Mouse (Mus musculus) hindbrain, embryonic 13.5 days (tissue): ENCODE measurements around the gene Pold4. TPM values are rescaled to one million over a fixed set of nuclear protein-coding genes. Genes with fewer than 3 reads are reported as not detected.
A peak's percentile ranks its signal among the peaks of the same experiment; 100 is the strongest.

Experiments used
- ATAC-seq: fragments of 200-750 bp; cut with Nextera tagmentation; 2 replicates; pipeline ENCODE4 v1.8.0; 2017; ENCODE audit warnings: moderate TSS enrichment; ENCODE audit not compliant: low FRiP score
- H3K27ac ChIP-seq: fragments of 300-500 bp; sonication (generic); 2 replicates; pipeline ENCODE4 v1.5.1; 2015; ENCODE audit warnings: inconsistent platforms, mild to moderate bottlenecking, moderate library complexity
- H3K27me3 ChIP-seq: fragments of 300-500 bp; sonication (generic); 2 replicates; pipeline ENCODE4 v1.6.1; 2015; ENCODE audit warnings: mild to moderate bottlenecking, inconsistent platforms
- H3K36me3 ChIP-seq: fragments of 300-500 bp; sonication (generic); 2 replicates; pipeline ENCODE4 v1.6.1; 2015; ENCODE audit warnings: mild to moderate bottlenecking, inconsistent platforms
- H3K4me1 ChIP-seq: fragments of 300-500 bp; sonication (generic); replicated peaks from 2 replicates; pipeline ENCODE4 v1.6.1; 2015; ENCODE audit warnings: inconsistent platforms
- H3K4me2 ChIP-seq: fragments of 300-500 bp; sonication (generic); 2 replicates; pipeline ENCODE4 v1.6.1; 2015; ENCODE audit warnings: inconsistent platforms, mild to moderate bottlenecking, moderate library complexity
- H3K4me3 ChIP-seq: fragments of 300-500 bp; sonication (generic); 2 replicates; pipeline ENCODE4 v1.5.1; 2015; ENCODE audit warnings: mild to moderate bottlenecking, inconsistent platforms
- H3K9ac ChIP-seq: fragments of 300-500 bp; sonication (generic); 2 replicates; pipeline ENCODE4 v1.6.1; 2015; ENCODE audit warnings: mild to moderate bottlenecking, inconsistent platforms
- H3K9me3 ChIP-seq: fragments of 300-500 bp; sonication (generic); 2 replicates; pipeline ENCODE4 v1.6.1; 2016; ENCODE audit warnings: inconsistent platforms
- whole genome bisulfite sequencing: fragments of 180-500 bp; shearing (Covaris S2); methylation state at CpG from one replicate; pipeline ENCODE4 v1.1.7; 2015; 5-methylcytosine and 5-hydroxymethylcytosine counted together
- polyA plus RNA-seq: library from polyadenylated mRNA; unstranded; fragments of >200 nt; fragmentation: Nextera tagmentation; extraction: Ambion mirVana; gene quantifications from 2 replicates; pipeline ENCODE4 v1.2.1, GENCODE M21; 2015

Pold4 gene
- polyA plus RNA-seq, 1 experiment from 2014 or later: 20.2 TPM

DNA sequence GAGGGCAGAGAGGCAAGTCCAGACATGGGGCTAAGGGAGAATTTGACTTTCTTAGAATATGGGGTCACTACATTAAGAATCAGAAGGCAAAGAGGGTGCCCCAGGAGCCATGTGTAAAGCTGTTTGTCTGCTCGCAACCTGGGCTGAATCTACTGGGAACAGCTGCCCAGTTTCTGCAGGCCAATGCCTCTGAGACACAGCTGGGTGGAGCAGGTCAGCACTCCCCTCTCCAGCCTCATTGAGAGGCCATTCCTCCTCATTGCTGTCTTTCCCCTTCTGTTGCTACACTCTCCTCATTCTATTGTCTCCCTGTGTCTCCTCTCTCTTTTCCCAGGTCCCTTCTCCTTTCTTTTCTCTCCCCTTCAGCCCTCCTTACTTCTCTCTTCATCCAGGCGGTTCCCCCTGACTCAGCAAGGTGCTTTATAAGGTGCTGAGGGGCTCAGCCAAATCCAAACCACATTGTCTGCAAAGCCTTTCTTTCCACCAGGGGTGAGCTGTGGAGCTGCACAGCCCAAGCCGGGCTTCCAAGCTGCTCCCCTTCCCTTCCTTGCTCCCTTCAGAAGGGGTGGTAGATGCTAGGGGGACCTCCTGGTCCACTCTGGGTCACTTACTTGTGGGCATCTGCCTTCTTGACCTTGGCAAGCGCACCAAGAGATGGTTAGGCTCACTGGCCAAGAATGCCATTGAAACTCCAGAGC is 19.7 kb upstream of the Pold4 start:
- Histone ChIP-seq H3K4me3 (no peak overlapping the region), H3K9me3 (no peaks in the 10 kb centered on the region), H3K27me3 (peaks cover 79% of the 10 kb centered on the region), H3K27ac (no peak overlapping the region), H3K4me2 (no peak overlapping the region), H3K9ac (no peak overlapping the region; the same call in 1 of the 2 replicates), H3K4me1 (peaks cover 42% of the 10 kb centered on the region), H3K36me3 (no peaks in the 10 kb centered on the region)
- 21% methylated on average over 4 of the region's 4 CpGs for WGBS
- no peak for ATAC-seq

DNA sequence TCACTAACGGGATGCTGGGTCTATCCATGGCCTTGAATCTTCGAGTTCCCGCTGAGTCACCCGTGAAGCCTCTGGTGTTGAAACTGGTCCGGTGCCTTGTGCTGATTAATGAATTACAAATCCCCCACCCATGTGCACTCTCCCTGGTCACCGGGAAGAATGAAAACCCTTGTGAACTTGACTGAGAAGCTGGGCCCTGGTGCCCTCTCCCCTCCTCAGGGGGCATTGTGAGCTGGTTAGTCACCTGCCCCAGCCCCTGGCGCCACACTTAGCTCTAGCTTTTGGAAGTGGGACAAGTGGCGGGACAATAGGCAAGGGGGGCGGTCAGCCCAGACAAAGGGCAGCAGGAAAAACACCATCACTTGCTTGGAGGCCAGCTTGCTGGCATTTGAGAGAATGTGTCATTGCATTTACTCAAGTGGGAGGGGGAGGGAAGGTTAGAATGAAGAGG is 18.1 kb upstream of the Pold4 start:
- no peaks in the 10 kb centered on the region for H3K9me3 ChIP-seq
- no peak overlapping the region; the same call in 1 of the 2 replicates for H3K4me3 ChIP-seq
- no peak overlapping the region for H3K27ac ChIP-seq
- no peaks in the 10 kb centered on the region for H3K36me3 ChIP-seq
- no peak for ATAC-seq
- peaks cover 85% of the 10 kb centered on the region for H3K27me3 ChIP-seq
- WGBS: 3% methylated on average over 9 of the region's 9 CpGs
- peaks cover 44% of the 10 kb centered on the region for H3K4me1 ChIP-seq
- peak overlapping the region; percentile 91 for H3K4me2 ChIP-seq
- H3K9ac ChIP-seq: peak overlapping the region; percentile 75; the same call in 1 of the 2 replicates

- under 1% methylated on average over 47 of the region's 49 CpGs for WGBS
- Histone ChIP-seq H3K9ac (peak within 1 kb of the TSS; percentile 75), H3K9me3 (no peaks in the 10 kb centered on the region), H3K4me3 (peak within 1 kb of the TSS; percentile 54), H3K36me3 (no peaks in the 10 kb centered on the region), H3K27me3 (peaks cover 86% of the 10 kb centered on the region), H3K4me1 (peaks cover 44% of the 10 kb centered on the region), H3K4me2 (peak within 1 kb of the TSS; percentile 91), H3K27ac (no peak within 1 kb of the TSS)
- no peak; the same call in 1 of the 2 replicates for ATAC-seq
These were observed 17.5 kb upstream of the Pold4 start, which contains the start of the genes Clcf1 and AC109138.7 for GRCm38 (mm10) chr19:4214071-4214770. TSS of gene Clcf1 (plus strand) at chr19:4214238. TSS of gene AC109138.7 (plus strand) at chr19:4214357.

GRCm38 (mm10) chr19:4214771-4215450 is 16.8 kb upstream of the Pold4 start:
- WGBS: under 1% methylated on average over 66 of the region's 81 CpGs
- Histone ChIP-seq H3K4me1 (peaks cover 45% of the 10 kb centered on the region), H3K27me3 (peaks cover 92% of the 10 kb centered on the region), H3K27ac (no peak overlapping the region), H3K36me3 (no peaks in the 10 kb centered on the region), H3K4me2 (peak overlapping the region; percentile 91), H3K9ac (peak overlapping the region; percentile 75), H3K4me3 (peak overlapping the region; percentile 54), H3K9me3 (no peaks in the 10 kb centered on the region)
- no peak for ATAC-seq

- Histone ChIP-seq H3K4me3 (peak overlapping the region; percentile 54), H3K9me3 (no peaks in the 10 kb centered on the region), H3K36me3 (no peaks in the 10 kb centered on the region), H3K27ac (no peak overlapping the region), H3K4me1 (peaks cover 50% of the 10 kb centered on the region), H3K27me3 (peaks cover 94% of the 10 kb centered on the region), H3K4me2 (peak overlapping the region; percentile 91), H3K9ac (peak overlapping the region; percentile 75)
- 2% methylated on average over 15 of the region's 21 CpGs for WGBS
- no peak for ATAC-seq
These were observed 16.3 kb upstream of the Pold4 start for GRCm38 (mm10) chr19:4215451-4215840.

DNA sequence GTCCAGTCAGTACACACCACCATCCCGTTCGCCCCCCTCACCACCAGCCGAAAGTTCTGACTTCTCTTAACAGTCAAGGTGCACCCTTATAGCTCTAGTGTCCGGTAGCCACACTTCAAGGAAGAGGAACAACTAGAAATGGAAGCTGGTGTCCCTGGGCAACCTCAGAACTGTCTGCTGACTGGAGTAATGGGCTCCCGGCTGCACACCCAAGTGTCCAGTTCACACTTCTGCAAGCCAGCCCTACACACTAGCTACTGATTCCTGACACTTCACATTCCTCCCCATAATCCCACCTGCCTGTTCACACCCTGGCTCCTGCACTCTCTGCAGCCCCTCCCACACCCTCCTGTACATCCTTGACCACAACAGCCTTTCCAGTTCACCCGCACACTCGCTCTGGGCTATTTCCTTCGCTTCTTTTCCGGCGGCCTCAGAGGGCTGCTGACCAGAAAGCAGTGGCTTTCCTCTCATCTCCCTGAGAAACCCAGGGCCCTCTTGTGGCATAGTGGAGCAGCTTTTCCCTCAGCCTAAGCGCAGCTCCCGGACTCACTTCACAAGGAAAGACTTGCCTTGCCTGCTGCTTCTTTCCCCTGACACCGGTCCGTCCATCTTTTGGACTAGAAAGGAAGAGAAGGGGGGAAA is 15.5 kb upstream of the Pold4 start:
- WGBS: 22% methylated on average over 14 of the region's 14 CpGs
- ATAC-seq: no peak
- Histone ChIP-seq H3K4me2 (no peak overlapping the region), H3K27me3 (peaks cover 94% of the 10 kb centered on the region), H3K9me3 (no peaks in the 10 kb centered on the region), H3K9ac (no peak overlapping the region), H3K4me3 (no peak overlapping the region), H3K36me3 (no peaks in the 10 kb centered on the region), H3K27ac (no peak overlapping the region), H3K4me1 (peaks cover 57% of the 10 kb centered on the region)

DNA sequence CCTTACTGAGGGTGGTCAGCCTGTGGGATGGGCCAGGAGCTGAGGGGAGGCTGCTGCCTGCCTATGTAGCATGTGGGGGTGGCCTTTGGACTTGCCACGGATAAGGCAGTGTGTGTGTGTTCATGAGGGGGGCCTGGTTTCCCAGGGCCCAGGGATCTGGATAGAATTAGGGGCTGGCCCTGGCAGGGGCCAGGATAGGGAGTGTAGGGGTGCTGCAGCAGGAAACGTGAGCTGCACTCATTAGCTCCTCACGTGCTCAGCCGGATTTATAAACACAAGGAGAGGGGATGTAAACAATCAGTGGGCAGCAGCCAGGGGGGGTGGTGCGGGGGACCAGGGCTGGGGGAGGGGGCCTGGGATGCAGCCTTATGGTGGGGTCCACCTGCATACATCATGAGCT is 14.6 kb upstream of the Pold4 start:
- Histone ChIP-seq H3K4me3 (no peak overlapping the region), H3K9me3 (no peaks in the 10 kb centered on the region), H3K4me1 (peaks cover 66% of the 10 kb centered on the region), H3K9ac (no peak overlapping the region), H3K27ac (no peak overlapping the region), H3K4me2 (no peak overlapping the region), H3K27me3 (peaks cover 91% of the 10 kb centered on the region), H3K36me3 (no peaks in the 10 kb centered on the region)
- no peak for ATAC-seq
- 16% methylated on average over 5 of the region's 5 CpGs for WGBS

- WGBS: 52% methylated on average over 3 of the region's 3 CpGs
- Histone ChIP-seq H3K9me3 (no peaks in the 10 kb centered on the region), H3K4me2 (no peak overlapping the region), H3K27ac (no peak overlapping the region), H3K27me3 (peaks cover 85% of the 10 kb centered on the region), H3K4me1 (peaks cover 65% of the 10 kb centered on the region), H3K4me3 (no peak overlapping the region), H3K36me3 (no peaks in the 10 kb centered on the region), H3K9ac (no peak overlapping the region; the same call in 1 of the 2 replicates)
- no peak for ATAC-seq
These were observed 13.8 kb upstream of the Pold4 start for GRCm38 (mm10) chr19:4217855-4218254.

DNA sequence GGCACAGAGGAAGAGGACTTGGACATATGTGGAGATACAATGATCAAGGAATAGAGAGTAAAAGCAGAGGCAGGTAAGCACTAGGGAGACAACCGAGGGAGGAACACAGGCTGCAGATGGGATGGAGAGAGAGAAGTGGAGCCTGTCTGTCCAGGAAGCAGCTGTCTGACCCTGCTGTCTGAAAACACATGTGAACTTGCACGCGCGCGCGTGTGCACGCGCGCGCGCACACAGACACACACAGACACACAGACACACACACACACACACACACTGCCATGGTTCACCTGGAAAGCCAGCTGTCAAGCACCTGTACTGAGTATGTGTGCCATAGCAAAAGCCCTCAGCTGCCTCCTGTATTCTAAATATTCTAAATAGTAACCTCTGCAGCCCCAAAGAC is 13.4 kb upstream of the Pold4 start:
- Histone ChIP-seq H3K36me3 (no peaks in the 10 kb centered on the region), H3K4me2 (no peak overlapping the region), H3K4me3 (no peak overlapping the region), H3K9ac (no peak overlapping the region; the same call in 1 of the 2 replicates), H3K27me3 (peaks cover 81% of the 10 kb centered on the region), H3K27ac (no peak overlapping the region), H3K9me3 (no peaks in the 10 kb centered on the region), H3K4me1 (peaks cover 61% of the 10 kb centered on the region)
- 91% methylated on average over 10 of the region's 11 CpGs for WGBS
- ATAC-seq: no peak

DNA sequence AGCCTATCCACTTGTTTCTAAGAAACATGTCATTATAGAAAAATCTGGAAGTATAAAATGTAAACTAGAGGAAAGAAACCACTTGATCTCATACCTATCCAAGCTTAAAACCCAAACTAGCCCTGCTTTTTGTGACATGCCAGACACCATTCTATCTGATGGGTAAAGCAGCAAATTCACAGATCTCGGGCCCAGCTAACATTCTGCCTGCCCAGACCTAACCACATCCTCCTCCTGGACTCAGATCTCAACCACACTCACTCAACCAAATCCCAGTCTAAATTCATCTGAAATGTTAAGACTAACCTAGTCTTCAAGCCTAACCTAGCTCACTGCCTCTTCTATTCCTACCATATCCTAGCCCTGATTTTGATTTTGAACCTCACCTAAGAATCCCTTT is 12.9 kb upstream of the Pold4 start:
- Histone ChIP-seq H3K4me3 (no peak overlapping the region), H3K36me3 (no peaks in the 10 kb centered on the region), H3K9ac (no peak overlapping the region), H3K4me2 (no peak overlapping the region), H3K4me1 (peaks cover 56% of the 10 kb centered on the region), H3K27me3 (peaks cover 79% of the 10 kb centered on the region), H3K9me3 (no peaks in the 10 kb centered on the region), H3K27ac (no peak overlapping the region)
- no peak for ATAC-seq
- 80% methylated on average over 1 of the region's 1 CpGs for WGBS

DNA sequence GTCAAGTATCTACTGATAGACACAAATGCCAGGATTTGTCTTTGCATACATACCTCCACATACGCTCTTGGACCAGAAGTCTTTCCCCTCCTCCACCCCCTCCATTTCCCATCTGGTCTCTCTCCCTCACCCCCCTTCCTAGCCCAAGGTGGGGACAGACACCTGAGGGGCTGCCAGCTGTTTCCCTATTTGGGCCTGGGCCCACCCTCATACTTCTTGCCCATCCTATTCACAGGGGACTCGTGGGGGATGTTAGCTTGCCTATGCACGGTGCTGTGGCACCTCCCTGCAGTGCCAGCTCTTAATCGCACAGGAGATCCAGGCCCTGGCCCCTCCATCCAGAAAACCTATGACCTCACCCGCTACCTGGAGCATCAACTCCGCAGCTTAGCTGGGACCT is 11.8 kb upstream of the Pold4 start:
- H3K36me3 ChIP-seq: no peaks in the 10 kb centered on the region
- no peak for ATAC-seq
- 86% methylated on average over 6 of the region's 6 CpGs for WGBS
- no peak overlapping the region for H3K9ac ChIP-seq
- H3K4me1 ChIP-seq: peaks cover 44% of the 10 kb centered on the region
- peaks cover 70% of the 10 kb centered on the region for H3K27me3 ChIP-seq
- H3K27ac ChIP-seq: no peak overlapping the region
- H3K4me3 ChIP-seq: no peak overlapping the region
- no peaks in the 10 kb centered on the region for H3K9me3 ChIP-seq
- no peak overlapping the region for H3K4me2 ChIP-seq

- no peak overlapping the region for H3K4me3 ChIP-seq
- no peaks in the 10 kb centered on the region for H3K36me3 ChIP-seq
- H3K9me3 ChIP-seq: no peaks in the 10 kb centered on the region
- no peak overlapping the region for H3K4me2 ChIP-seq
- ATAC-seq: no peak
- H3K27me3 ChIP-seq: peaks cover 67% of the 10 kb centered on the region
- no peak overlapping the region for H3K27ac ChIP-seq
- H3K4me1 ChIP-seq: peaks cover 40% of the 10 kb centered on the region
- H3K9ac ChIP-seq: peak overlapping the region; percentile 19; the same call in 1 of the 2 replicates
- 51% methylated on average over 4 of the region's 4 CpGs for WGBS
These were observed 11.3 kb upstream of the Pold4 start for GRCm38 (mm10) chr19:4220416-4220815.
